Mouse (Mus musculus) heart, adult 18-20 months (tissue): ENCODE data around the gene Mocs3. TPM values are rescaled to one million over a fixed set of nuclear protein-coding genes. Genes with fewer than 3 reads are reported as not detected.

Experiments used
- total RNA-seq, 2 experiments: library from RNA; stranded (reverse); gene quantifications; 2 replicates each; pipeline ENCODE4 v1.2.3; 2021

Mocs3 gene
- total RNA-seq, 2 experiments from 2014 or later: 8.4 to 9.4 TPM

Other genes with a start within 250 kb of the Mocs3 start
- gene Ripor3, start 220.0 kb upstream of the Mocs3 start, total RNA-seq: under 1 TPM; 0.35 to 0.67 TPM
- gene Pard6b, start 149.6 kb upstream of the Mocs3 start, total RNA-seq: 1 to 10 TPM; 1.7 to 2.6 TPM
- gene Adnp, start 23.5 kb upstream of the Mocs3 start, total RNA-seq: 10 to 100 TPM; 29.3 to 29.4 TPM
- 10 to 100 TPM; 14.2 to 21.2 TPM for gene Gm20716, start 258 bp upstream of the Mocs3 start, total RNA-seq
- 10 to 100 TPM; 79.1 to 87.3 TPM for gene Dpm1, start within 50 bp of the Mocs3 start, total RNA-seq
- gene Kcng1, start 51.1 kb downstream of the Mocs3 start, total RNA-seq: not detected